Mouse (Mus musculus) spleen, adult 12 weeks (tissue): ENCODE data around the gene Lingo1.

ENCODE experiments used
- DNase-seq: peaks from one replicate; pipeline ENCODE4 v3.0.0; 2022; ENCODE audit warnings: low spot score

Lingo1 gene

DNA sequence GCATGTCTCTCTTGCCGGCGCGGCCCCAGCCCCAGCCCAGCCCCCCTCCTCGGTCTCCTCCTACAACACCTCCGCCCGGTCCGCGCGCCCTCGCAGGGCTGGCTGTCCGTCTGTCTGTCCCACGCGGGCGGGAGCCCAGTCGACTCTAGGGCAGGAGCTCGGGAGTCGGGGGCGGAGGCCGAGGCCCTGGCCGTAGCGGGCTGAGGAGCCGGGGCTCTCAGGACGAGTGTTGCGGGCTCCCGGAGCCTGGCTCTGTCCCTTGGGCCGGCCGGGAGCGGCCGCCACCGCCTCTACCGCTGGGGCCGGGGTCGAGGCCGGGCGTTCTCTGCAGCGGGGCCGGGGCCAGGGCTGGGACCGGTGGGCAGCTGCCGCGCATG is 161.2 kb downstream of the Lingo1 start:
- DNase-seq, result no peak

GRCm38 (mm10) chr9:56634406-56635120 is 161.7 kb downstream of the Lingo1 start:
- no peak for DNase-seq

GRCm38 (mm10) chr9:56633449-56634225 is 162.6 kb downstream of the Lingo1 start:
- no peak for DNase-seq

GRCm38 (mm10) chr9:56630945-56631344 is 165.3 kb downstream of the Lingo1 start:
- DNase-seq, result no peak

DNA sequence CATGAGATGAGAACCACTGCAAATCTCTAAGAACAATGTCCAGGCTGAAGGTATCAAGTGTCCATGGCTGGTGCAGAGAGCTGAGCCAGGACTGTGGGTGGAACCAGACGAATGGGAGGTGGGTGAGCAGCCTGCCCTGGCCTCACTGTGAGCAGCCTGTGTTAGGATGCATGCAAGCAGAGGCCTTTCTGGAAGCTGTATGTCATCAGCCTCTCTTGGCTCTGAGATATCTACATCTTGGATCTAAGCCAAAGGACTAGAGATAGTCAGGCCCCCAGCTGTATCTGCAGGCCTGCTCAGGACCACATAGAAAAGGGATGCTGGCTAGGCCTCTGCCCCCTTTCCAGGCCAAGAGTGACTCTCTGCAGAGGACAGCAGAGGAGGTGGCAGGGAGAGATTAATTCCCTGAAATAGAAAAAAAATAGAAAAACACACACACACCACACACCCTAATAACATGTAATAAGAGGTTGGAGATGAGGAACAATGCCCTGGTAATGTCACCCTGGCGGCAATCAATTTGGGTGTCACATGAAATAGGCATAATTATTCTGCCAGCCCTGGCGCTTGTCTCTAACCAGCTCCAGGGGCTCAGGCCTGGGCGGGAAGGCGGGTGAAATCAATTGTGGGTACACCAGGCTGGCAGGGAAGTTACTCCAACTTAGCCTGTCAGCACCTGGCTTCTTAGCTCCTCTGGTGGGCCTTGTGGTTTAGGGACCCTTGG is 166.4 kb downstream of the Lingo1 start:
- no peak for DNase-seq

DNA sequence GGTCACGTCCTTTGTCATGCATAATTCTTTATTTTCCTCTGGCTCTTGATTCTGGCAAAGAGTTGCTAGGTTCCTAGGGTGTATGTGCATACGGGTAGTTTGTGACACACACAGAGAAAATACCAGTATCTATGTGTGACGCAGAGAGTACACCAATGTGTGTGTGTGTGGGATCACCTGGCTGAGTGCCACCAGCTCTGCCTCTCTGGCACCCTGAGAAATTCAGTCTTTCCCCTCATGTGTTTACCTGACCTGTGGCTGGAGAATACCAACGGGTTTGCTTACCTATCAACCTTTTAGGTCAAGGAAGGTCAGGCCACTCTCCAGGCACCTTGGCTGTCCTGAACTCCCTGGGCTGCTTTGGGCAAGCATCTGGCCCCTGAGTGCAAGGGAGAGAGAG is 169.0 kb downstream of the Lingo1 start:
- no peak for DNase-seq

DNA sequence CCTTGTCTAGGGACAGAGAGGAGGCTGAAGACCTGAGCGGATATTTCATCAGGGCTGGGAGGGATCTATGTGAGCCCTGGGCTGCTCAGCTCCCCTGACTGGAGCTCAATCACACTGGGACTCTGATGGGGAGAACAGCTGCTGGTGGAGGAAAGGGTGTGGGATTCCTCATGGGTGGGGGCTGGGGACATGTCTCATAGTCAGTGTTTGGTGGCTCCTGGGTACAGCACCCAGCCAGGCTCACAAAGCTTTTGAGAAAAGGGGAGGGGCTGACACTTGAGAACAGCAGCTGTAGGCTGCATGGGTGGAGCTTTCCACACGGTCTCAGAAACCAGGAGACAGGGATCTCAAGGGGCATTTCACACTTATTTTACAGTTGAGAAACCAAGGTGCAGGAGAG is 171.3 kb downstream of the Lingo1 start:
- DNase-seq, result no peak

- DNase-seq, result no peak
Measured at GRCm38 (mm10) chr9:56623361-56623760, 172.9 kb downstream of the Lingo1 start.

GRCm38 (mm10) chr9:56622761-56623160 is 173.5 kb downstream of the Lingo1 start:
- no peak for DNase-seq

DNA sequence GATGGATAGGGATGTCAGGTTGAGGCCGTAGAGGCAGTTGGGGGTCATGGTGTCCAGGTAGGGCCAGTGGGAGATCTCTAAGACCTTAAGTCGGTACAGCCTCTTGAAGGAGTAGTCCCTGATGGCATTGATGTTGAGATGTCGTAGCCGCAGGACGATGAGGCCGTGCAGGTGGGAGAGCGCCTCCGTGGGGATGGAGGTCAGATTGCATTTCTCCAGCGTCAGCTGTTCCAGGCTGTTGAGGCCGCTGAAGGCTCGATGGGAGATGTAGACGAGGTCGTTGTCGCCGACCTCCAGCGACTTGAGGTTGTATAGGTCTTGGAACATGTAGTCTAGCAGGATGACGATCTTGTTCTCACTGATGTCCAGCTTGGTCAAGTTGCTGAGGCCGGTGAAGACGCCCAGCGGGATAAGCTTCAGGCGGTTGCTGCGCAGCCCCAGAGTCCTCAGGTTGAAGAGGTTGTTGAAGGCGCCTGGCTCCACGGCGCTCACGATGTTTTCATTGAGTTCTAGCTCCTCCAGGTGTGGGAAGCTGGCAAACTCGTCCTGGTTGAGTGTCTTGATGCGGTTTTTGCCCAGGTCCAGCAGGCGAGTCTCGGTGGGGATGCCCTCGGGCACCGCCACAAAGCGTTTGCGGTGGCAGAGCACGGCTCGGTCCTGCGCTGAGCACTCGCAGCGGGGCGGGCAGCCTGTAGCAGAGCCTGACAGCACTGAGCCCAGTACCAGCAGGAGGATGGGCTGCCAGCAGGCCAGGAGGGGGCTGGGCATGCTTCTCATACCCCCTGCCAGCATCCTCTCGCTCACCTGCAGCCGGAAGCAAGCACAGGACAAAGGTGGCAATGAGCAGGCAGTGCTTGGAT is 175.5 kb downstream of the Lingo1 start:
- no peak for DNase-seq

DNA sequence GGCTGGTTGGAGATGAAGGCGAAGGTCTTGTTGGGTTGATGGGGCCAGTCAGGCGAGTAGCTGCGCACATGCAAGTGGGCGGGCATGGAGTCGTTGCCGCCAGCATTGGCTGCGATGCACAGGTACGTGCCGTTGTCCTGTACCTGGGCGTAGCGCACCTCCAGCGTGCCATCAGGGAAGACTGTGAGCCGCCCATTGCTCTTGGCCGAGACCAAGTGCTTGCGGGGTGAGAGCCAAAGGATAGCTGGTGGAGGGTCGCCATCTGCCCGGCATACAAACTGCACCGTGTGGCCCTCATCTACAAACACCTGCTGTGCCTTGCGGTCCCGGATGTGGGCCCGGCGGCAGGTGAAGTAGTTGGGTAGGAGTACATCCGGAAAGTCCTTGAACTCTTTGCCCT is 176.6 kb downstream of the Lingo1 start:
- DNase-seq, result no peak

- DNase-seq, result no peak
Measured at GRCm38 (mm10) chr9:56618660-56619059, 177.6 kb downstream of the Lingo1 start.

GRCm38 (mm10) chr9:56616061-56616460 is 180.2 kb downstream of the Lingo1 start:
- no peak for DNase-seq

DNA sequence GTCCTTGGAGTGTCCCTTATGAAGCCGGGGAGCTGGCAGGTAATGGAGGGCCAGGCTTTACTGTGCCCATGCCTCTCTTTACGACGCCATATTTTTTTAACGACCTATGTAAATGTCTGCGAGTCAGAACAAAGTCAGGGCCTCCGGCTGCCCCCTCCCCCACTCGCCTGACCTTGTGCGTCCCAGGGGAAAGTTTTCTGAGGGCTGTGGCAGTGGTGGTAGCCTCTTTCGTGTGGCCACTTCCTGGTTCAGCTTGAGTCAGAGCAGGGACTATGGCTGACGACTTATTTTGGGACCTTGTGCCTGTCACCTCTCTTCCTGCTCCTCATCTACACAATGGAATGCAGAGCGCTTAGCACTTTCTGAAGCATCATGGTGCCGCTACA is 183.5 kb downstream of the Lingo1 start:
- DNase-seq, result no peak

DNA sequence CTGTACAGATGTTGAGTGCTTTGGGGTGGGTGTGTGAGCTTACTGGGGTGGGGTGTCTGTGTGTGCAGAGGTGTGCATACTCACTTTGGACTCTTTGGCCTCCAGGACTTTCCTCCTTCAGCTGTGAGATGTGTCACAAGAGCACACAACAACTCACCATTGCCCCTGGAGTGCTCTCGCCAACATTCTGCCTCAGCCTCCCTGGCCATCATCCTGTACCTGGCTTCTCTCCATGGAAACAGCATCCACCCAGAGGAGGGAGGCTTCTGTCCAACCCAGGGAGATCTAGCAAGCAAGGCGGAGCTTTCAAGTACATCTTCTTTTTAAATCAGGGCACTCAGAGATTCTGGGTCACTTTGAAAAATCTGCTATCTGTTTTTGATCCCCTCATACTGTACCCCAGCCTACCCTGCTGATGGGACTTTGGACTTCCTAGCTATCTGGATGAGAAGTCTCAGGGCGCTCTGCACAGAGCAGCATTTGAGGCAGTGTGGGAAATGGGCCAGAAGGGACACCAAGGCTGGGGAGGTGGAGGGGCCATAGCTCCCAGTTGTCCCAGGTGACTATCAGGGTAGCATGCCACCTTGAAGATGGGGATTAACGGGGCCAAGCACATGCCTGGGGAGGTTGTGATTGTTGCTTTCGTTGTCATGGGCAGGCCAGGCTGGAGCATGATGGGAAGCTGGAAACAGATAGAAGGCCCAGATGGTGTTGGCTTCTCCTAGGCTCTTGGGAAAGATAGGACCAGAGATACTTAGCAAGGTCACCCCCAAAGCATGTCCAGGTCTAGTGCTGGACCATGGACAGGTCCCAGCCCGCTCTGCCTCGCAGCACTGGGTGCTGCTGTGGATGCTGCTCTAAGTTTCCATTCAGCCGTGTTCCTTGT is 184.1 kb downstream of the Lingo1 start:
- no peak for DNase-seq

DNA sequence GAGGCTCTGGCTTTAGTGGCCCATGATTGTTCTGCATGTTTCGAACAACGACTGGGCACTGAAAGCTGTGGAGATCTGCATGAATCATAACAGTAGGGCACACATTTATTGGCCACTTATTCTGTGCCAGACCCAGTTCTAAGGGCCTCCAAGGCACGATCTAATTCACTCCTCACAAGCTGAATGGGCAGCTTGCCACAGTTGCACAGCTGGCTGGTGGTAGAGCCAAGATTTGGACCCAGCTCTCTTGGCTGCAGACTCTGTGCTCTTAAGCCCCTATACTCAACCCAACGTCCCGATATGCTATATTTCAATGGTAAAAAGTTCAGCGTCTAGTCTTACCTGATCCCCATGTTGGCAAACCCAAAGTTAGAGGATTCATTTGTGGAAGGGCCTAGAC is 185.3 kb downstream of the Lingo1 start:
- DNase-seq, result no peak

DNA sequence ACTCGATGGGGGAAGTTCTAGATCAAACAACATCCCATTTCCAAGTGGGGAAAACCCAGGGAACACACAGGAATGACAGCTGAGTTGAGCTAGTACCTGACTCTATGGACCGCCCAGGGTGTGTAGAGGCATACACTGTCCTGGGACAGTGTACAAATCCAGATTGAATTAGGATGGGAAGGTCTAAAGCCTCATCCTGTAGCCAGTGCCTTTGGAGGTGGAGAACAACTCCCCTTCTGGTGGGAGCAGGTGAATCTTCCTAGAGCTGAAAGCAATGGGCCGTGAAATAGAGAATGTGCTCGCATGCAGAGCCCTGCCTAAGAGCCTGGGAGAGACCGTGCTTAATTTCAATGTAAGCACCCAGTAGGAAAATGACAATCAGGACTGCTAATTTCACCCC is 185.8 kb downstream of the Lingo1 start:
- no peak for DNase-seq

DNA sequence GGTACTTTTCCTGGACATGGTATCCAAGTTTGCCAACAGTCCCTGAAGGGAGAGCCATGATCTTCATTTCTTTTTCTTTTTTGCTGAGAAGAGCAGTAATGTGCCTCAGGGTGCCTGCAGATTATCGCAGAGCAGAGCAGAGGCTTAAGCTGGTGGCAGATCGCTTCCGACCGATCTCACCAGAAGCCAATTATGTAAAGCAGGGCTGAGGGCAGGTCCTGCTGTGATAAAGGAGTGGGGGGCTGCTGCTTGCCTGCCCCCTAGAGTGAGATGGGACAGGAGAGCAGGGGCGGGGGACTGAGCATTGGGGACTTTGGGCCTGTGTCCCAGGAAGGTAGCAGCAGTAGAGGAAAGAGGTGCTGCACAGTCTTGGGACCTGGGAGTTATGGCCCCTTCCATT is 186.8 kb downstream of the Lingo1 start:
- no peak for DNase-seq

- no peak for DNase-seq
Measured at GRCm38 (mm10) chr9:56608691-56609351, 187.4 kb downstream of the Lingo1 start.

DNA sequence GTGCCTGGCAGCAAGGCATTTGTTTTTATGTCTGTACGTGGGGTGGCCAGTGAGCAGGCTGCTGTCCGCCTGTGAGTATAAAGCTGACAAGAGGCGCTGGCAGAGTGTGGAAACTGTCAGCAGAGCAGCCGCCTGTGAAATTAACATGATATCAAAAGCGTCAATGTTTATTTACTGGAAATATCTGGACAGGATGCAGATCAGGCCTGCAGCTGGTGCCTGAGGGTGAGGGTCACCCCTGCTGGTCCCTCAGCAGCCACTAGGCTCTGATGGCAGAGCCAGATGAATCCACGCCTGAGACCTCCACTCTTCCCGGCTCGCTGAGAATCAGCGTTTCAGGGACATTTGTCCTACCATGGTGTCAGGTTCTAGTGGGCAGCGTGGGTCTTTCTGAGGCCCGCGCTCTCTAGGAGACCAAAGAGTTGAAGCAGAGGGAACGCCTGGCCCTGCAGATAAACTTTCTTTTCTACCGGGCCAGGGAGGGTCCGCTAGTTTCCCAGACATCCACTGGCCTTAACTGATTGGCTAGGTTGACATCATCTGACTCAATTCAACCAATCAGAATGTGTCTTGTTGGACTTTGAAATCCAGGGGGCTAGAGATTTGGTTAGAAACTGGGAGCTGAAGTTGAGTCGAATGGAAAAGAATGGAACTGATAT is 190.1 kb downstream of the Lingo1 start:
- DNase-seq, result no peak
